Mouse (Mus musculus): ENCODE measurements around the gene Man1a. TPM values are rescaled to one million over a fixed set of nuclear protein-coding genes. Genes with fewer than 3 reads are reported as not detected.

Man1a gene
- polyA plus RNA-seq, 1 experiment from 2014 or later: 5.8 TPM

- Histone ChIP-seq H3K9ac (replicated peaks; ENCODE audit: low read length) (no peak overlapping the region), H3K4me3 (replicated peaks; ENCODE audit: low read depth, low read length) (no peak overlapping the region), H3K4me1 (ENCODE audit: control insufficient read depth, insufficient read depth, low read length) (no peaks in the 10 kb centered on the region), H3K4me2 (ENCODE audit: low read length) (no peak overlapping the region), H3K36me3 (ENCODE audit: control insufficient read depth, insufficient read depth, low read length) (no peaks in the 10 kb centered on the region), H3K27me3 (ENCODE audit: control insufficient read depth, insufficient read depth, low read length) (no peaks in the 10 kb centered on the region), H3K9me3 (ENCODE audit: control insufficient read depth, low read length) (no peaks in the 10 kb centered on the region), H3K27ac (replicated peaks; ENCODE audit: low read depth, low read length) (no peak overlapping the region)
- DNase-seq: no peak
- no peak for ATAC-seq (ENCODE audit: low FRiP score, low TSS enrichment)
- 82% methylated on average over 3 of the region's 3 CpGs for WGBS
Observed at GRCm38 (mm10) chr10:54058657-54059056, 17.8 kb downstream of the Man1a start.

DNA sequence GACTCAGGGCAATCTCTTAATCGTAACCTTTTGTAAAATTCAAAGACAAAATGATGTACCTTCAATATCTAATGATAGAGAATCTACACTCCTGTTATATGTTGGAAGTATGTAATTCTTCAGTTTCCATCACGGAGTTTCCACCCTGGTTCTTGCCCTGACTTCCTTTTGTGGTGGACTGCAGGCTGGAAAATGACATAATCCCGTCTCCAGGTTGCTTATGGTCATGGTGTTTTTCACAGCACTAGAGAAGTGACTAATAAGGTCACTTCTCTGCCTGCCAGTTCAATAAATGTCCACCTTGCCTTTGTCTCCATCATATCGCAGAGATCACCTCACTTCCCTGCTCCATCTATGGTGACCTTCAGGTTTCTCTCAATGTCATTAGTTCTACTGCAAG lies 22.2 kb downstream of the Man1a start:
- no peak overlapping the region for H3K4me3 ChIP-seq (replicated peaks; ENCODE audit: low read depth, low read length)
- no peaks in the 10 kb centered on the region for H3K9me3 ChIP-seq (ENCODE audit: control insufficient read depth, low read length)
- H3K36me3 ChIP-seq (ENCODE audit: control insufficient read depth, insufficient read depth, low read length): no peaks in the 10 kb centered on the region
- 87% methylated on average over 4 of the region's 4 CpGs for WGBS
- H3K4me2 ChIP-seq (ENCODE audit: low read length): no peak overlapping the region
- H3K4me1 ChIP-seq (ENCODE audit: control insufficient read depth, insufficient read depth, low read length): no peaks in the 10 kb centered on the region
- ATAC-seq (ENCODE audit: low FRiP score, low TSS enrichment): no peak
- no peak for DNase-seq
- H3K27ac ChIP-seq (replicated peaks; ENCODE audit: low read depth, low read length): no peak overlapping the region
- no peak overlapping the region for H3K9ac ChIP-seq (replicated peaks; ENCODE audit: low read length)
- no peaks in the 10 kb centered on the region for H3K27me3 ChIP-seq (ENCODE audit: control insufficient read depth, insufficient read depth, low read length)

GRCm38 (mm10) chr10:54047885-54048284 lies 28.5 kb downstream of the Man1a start:
- no peak for ATAC-seq (ENCODE audit: low FRiP score, low TSS enrichment)
- Histone ChIP-seq H3K36me3 (ENCODE audit: control insufficient read depth, insufficient read depth, low read length) (no peaks in the 10 kb centered on the region), H3K27ac (replicated peaks; ENCODE audit: low read depth, low read length) (no peak overlapping the region), H3K4me3 (replicated peaks; ENCODE audit: low read depth, low read length) (no peak overlapping the region), H3K4me2 (ENCODE audit: low read length) (no peak overlapping the region), H3K9me3 (ENCODE audit: control insufficient read depth, low read length) (no peaks in the 10 kb centered on the region), H3K4me1 (ENCODE audit: control insufficient read depth, insufficient read depth, low read length) (no peaks in the 10 kb centered on the region), H3K9ac (replicated peaks; ENCODE audit: low read length) (no peak overlapping the region), H3K27me3 (ENCODE audit: control insufficient read depth, insufficient read depth, low read length) (no peaks in the 10 kb centered on the region)
- DNase-seq: no peak
- WGBS: 92% methylated on average over 4 of the region's 4 CpGs

- H3K4me3 ChIP-seq (replicated peaks; ENCODE audit: low read depth, low read length): no peak overlapping the region
- H3K36me3 ChIP-seq (ENCODE audit: control insufficient read depth, insufficient read depth, low read length): no peaks in the 10 kb centered on the region
- H3K9me3 ChIP-seq (ENCODE audit: control insufficient read depth, low read length): no peaks in the 10 kb centered on the region
- ATAC-seq (ENCODE audit: low FRiP score, low TSS enrichment): no peak
- 93% methylated on average over 3 of the region's 3 CpGs for WGBS
- H3K27me3 ChIP-seq (ENCODE audit: control insufficient read depth, insufficient read depth, low read length): no peaks in the 10 kb centered on the region
- H3K9ac ChIP-seq (replicated peaks; ENCODE audit: low read length): no peak overlapping the region
- H3K27ac ChIP-seq (replicated peaks; ENCODE audit: low read depth, low read length): no peak overlapping the region
- no peaks in the 10 kb centered on the region for H3K4me1 ChIP-seq (ENCODE audit: control insufficient read depth, insufficient read depth, low read length)
- no peak for DNase-seq
- no peak overlapping the region for H3K4me2 ChIP-seq (ENCODE audit: low read length)
Observed at GRCm38 (mm10) chr10:54043358-54043757, 33.1 kb downstream of the Man1a start.

DNA sequence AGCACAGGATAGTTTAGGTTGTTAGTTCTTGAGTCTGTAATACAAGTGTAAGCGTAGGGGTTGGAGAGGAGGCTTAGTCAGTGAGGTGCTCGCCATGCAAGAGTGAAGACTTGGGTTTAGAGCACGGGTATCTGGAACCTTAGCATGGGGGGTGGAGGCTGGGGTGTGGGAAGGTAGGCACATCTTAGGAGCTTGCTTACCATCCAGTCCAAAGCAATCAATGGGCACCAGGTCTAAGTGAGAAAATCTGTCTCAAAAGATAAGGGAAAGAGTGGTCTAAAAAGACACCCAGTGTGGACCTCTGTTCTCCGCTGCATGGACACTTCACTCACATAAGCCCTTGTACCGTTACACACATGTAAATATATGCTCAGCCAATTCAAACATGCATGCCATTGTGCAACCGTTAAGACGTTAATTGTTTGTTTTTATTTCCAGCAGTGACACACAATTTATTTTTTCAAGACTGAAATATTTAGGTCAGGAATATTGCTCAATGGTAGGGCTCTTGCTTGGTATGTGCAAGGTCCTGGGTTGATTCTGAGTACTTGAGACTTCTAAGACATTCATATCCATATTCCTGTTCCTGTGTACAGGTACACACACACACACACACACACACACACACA lies 34.1 kb downstream of the Man1a start:
- H3K27me3 ChIP-seq (ENCODE audit: control insufficient read depth, insufficient read depth, low read length): no peaks in the 10 kb centered on the region
- no peak overlapping the region for H3K27ac ChIP-seq (replicated peaks; ENCODE audit: low read depth, low read length)
- WGBS: 91% methylated on average over 7 of the region's 7 CpGs
- no peak overlapping the region for H3K4me3 ChIP-seq (replicated peaks; ENCODE audit: low read depth, low read length)
- H3K4me1 ChIP-seq (ENCODE audit: control insufficient read depth, insufficient read depth, low read length): no peaks in the 10 kb centered on the region
- no peak overlapping the region for H3K4me2 ChIP-seq (ENCODE audit: low read length)
- H3K9me3 ChIP-seq (ENCODE audit: control insufficient read depth, low read length): no peaks in the 10 kb centered on the region
- ATAC-seq (ENCODE audit: low FRiP score, low TSS enrichment): no peak
- no peak for DNase-seq
- H3K9ac ChIP-seq (replicated peaks; ENCODE audit: low read length): no peak overlapping the region
- H3K36me3 ChIP-seq (ENCODE audit: control insufficient read depth, insufficient read depth, low read length): no peaks in the 10 kb centered on the region

DNA sequence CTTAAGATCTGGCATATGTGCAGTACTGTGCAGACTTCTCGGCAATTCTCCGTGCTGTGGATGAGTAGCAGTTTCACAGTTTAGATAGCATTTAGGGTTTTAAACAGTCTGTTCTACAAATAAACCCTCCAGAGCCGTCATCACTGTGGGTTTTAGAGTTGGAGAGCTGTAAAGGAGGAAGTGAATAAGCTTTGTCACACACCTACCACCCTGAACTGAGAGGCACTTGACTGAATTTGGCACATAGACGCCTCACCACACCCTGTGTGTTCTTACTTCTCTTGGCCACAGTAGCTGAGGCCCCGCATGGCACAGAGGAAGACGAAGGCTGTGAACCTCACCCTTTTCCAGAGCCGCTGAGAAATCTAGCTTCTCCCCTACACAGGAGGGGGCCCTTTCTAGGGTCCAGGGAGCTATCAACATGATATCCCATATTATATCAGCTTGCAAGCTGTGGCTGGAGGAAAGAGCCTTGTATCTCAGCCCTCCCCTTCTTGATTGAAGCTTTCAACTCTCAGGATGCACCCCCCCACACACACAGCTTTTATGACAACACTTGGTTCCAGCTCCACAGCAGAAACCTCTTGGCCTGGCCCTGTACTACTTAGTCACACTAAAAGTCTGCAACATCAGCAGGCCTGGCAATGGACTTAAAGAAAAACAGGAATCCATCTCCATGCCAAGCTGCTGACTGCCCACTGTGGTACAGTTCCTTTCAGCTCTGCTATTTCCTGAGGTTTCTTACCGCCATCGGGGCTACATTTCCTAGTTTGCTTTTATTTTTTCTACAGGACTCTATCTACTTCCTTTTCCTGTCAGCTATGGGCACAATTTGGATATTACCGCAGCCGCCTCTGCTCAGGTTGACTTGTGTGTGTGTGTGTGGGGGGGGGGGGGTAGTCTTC lies 35.9 kb downstream of the Man1a start:
- Histone ChIP-seq H3K9ac (replicated peaks; ENCODE audit: low read length) (no peak overlapping the region), H3K36me3 (ENCODE audit: control insufficient read depth, insufficient read depth, low read length) (no peaks in the 10 kb centered on the region), H3K27ac (replicated peaks; ENCODE audit: low read depth, low read length) (no peak overlapping the region), H3K4me2 (ENCODE audit: low read length) (no peak overlapping the region), H3K27me3 (ENCODE audit: control insufficient read depth, insufficient read depth, low read length) (no peaks in the 10 kb centered on the region), H3K4me3 (replicated peaks; ENCODE audit: low read depth, low read length) (no peak overlapping the region), H3K9me3 (ENCODE audit: control insufficient read depth, low read length) (no peaks in the 10 kb centered on the region), H3K4me1 (ENCODE audit: control insufficient read depth, insufficient read depth, low read length) (no peaks in the 10 kb centered on the region)
- ATAC-seq (ENCODE audit: low FRiP score, low TSS enrichment) (no peak), DNase-seq (no peak)
- 93% methylated on average over 11 of the region's 11 CpGs for WGBS

- Histone ChIP-seq H3K9me3 (ENCODE audit: control insufficient read depth, low read length) (no peaks in the 10 kb centered on the region), H3K4me1 (ENCODE audit: control insufficient read depth, insufficient read depth, low read length) (no peaks in the 10 kb centered on the region), H3K27ac (replicated peaks; ENCODE audit: low read depth, low read length) (no peak overlapping the region), H3K4me2 (ENCODE audit: low read length) (no peak overlapping the region), H3K36me3 (ENCODE audit: control insufficient read depth, insufficient read depth, low read length) (no peaks in the 10 kb centered on the region), H3K4me3 (replicated peaks; ENCODE audit: low read depth, low read length) (no peak overlapping the region), H3K27me3 (ENCODE audit: control insufficient read depth, insufficient read depth, low read length) (no peaks in the 10 kb centered on the region), H3K9ac (replicated peaks; ENCODE audit: low read length) (no peak overlapping the region)
- ATAC-seq (ENCODE audit: low FRiP score, low TSS enrichment) (no peak), DNase-seq (no peak)
- 90% methylated on average over 4 of the region's 4 CpGs for WGBS
Observed at GRCm38 (mm10) chr10:54039754-54040153, 36.7 kb downstream of the Man1a start.

DNA sequence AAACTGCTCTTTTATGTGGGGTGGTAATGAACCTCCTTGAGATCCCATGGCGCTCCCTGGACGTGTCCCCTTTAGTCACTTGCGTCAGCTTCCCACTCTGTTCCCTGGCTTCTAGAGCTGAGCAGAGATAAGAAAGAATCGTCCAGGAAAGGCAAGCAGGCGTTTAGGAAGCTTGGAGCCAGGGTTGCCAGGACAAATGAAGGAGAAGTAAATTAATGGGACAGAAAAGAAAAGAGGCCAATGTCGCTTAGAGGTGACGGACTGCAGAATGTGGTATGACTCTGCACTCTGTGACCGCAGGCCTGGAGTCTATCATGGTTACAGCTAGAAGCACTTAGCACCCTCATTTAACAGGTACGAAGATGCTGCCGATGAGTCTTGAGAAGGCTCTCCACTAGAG lies 37.7 kb downstream of the Man1a start:
- WGBS: 89% methylated on average over 10 of the region's 10 CpGs
- Histone ChIP-seq H3K36me3 (ENCODE audit: control insufficient read depth, insufficient read depth, low read length) (no peaks in the 10 kb centered on the region), H3K4me3 (replicated peaks; ENCODE audit: low read depth, low read length) (no peak overlapping the region), H3K27me3 (ENCODE audit: control insufficient read depth, insufficient read depth, low read length) (no peaks in the 10 kb centered on the region), H3K9ac (replicated peaks; ENCODE audit: low read length) (no peak overlapping the region), H3K9me3 (ENCODE audit: control insufficient read depth, low read length) (no peaks in the 10 kb centered on the region), H3K4me1 (ENCODE audit: control insufficient read depth, insufficient read depth, low read length) (no peaks in the 10 kb centered on the region), H3K4me2 (ENCODE audit: low read length) (no peak overlapping the region), H3K27ac (replicated peaks; ENCODE audit: low read depth, low read length) (no peak overlapping the region)
- no peak for DNase-seq
- ATAC-seq (ENCODE audit: low FRiP score, low TSS enrichment): no peak

- no peaks in the 10 kb centered on the region for H3K27me3 ChIP-seq (ENCODE audit: control insufficient read depth, insufficient read depth, low read length)
- H3K4me3 ChIP-seq (replicated peaks; ENCODE audit: low read depth, low read length): no peak overlapping the region
- WGBS: 87% methylated on average over 5 of the region's 5 CpGs
- no peaks in the 10 kb centered on the region for H3K4me1 ChIP-seq (ENCODE audit: control insufficient read depth, insufficient read depth, low read length)
- H3K4me2 ChIP-seq (ENCODE audit: low read length): no peak overlapping the region
- no peak overlapping the region for H3K27ac ChIP-seq (replicated peaks; ENCODE audit: low read depth, low read length)
- DNase-seq: no peak
- H3K9ac ChIP-seq (replicated peaks; ENCODE audit: low read length): no peak overlapping the region
- H3K9me3 ChIP-seq (ENCODE audit: control insufficient read depth, low read length): no peaks in the 10 kb centered on the region
- no peaks in the 10 kb centered on the region for H3K36me3 ChIP-seq (ENCODE audit: control insufficient read depth, insufficient read depth, low read length)
- ATAC-seq (ENCODE audit: low FRiP score, low TSS enrichment): no peak
Observed at GRCm38 (mm10) chr10:54038180-54038579, 38.2 kb downstream of the Man1a start.

Measured in midbrain, embryonic 14.5 days (tissue).